Mouse (Mus musculus): ENCODE data around the gene Ubac1. TPM values are rescaled to one million over a fixed set of nuclear protein-coding genes. Genes with fewer than 3 reads are reported as not detected.

The Ubac1 gene
- total and polyA plus RNA-seq, 2 experiments from 2014 or later = 93.6 to 150 TPM

GRCm38 (mm10) chr2:26013674-26014073, 7.9 kb downstream of the Ubac1 start:
- Histone ChIP-seq H3K27ac (no peak overlapping the region), H3K4me3 (ENCODE audit: low read length) (no peak overlapping the region), H3K4me2 (ENCODE audit: low read depth, low read length) (no peak overlapping the region), H3K27me3 (ENCODE audit: insufficient read depth, low read length) (no peaks in the 10 kb centered on the region), H3K4me1 (ENCODE audit: insufficient read depth, low read length) (no peaks in the 10 kb centered on the region), H3K9me3 (ENCODE audit: low read length) (no peaks in the 10 kb centered on the region), H3K36me3 (ENCODE audit: insufficient read depth, low read length) (peaks cover 54% of the 10 kb centered on the region), H3K9ac (replicated peaks; ENCODE audit: low read length) (no peak overlapping the region)
- WGBS = 95% methylated on average over 3 of the region's 3 CpGs
- ATAC-seq (no peak), DNase-seq (ENCODE audit: low spot score) (no peak)
- no peak for TF ChIP-seq CTCF (IDR thresholded peaks at IDR 0.05; ENCODE audit: low read depth)

GRCm38 (mm10) chr2:26011420-26011819, 10.1 kb downstream of the Ubac1 start:
- no peak for TF ChIP-seq CTCF (IDR thresholded peaks at IDR 0.05; ENCODE audit: low read depth)
- Histone ChIP-seq H3K36me3 (ENCODE audit: insufficient read depth, low read length) (peaks cover 74% of the 10 kb centered on the region), H3K4me3 (ENCODE audit: low read length) (no peak overlapping the region), H3K4me1 (ENCODE audit: insufficient read depth, low read length) (no peaks in the 10 kb centered on the region), H3K9ac (replicated peaks; ENCODE audit: low read length) (no peak overlapping the region), H3K27me3 (ENCODE audit: insufficient read depth, low read length) (no peaks in the 10 kb centered on the region), H3K27ac (no peak overlapping the region), H3K4me2 (ENCODE audit: low read depth, low read length) (no peak overlapping the region), H3K9me3 (ENCODE audit: low read length) (no peaks in the 10 kb centered on the region)
- 71% methylated on average over 1 of the region's 1 CpGs for WGBS
- ATAC-seq (no peak), DNase-seq (ENCODE audit: low spot score) (no peak)

DNA sequence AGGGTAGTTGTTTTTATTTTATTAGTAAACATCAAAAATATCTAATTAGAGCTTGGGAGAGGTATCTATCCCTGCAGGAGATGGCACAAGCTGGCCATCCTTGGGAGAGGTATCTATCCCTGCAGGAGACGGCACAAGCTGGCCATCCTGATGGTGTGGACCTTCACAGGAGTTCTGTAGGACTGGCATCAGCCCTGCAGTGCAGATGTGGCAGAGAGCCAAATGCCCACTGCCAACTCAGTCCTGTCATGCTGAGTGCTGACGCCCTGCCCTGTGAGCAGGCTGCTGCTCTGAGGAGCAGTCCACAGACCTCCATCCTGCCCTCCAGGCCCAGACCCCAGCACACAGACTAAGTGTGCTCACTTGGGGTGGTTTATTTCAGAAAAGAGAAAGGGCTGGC, 19.5 kb downstream of the Ubac1 start:
- Histone ChIP-seq H3K27me3 (ENCODE audit: insufficient read depth, low read length) (no peaks in the 10 kb centered on the region), H3K4me3 (ENCODE audit: low read length) (no peak overlapping the region), H3K4me2 (ENCODE audit: low read depth, low read length) (no peak overlapping the region), H3K4me1 (ENCODE audit: insufficient read depth, low read length) (no peaks in the 10 kb centered on the region), H3K9me3 (ENCODE audit: low read length) (no peaks in the 10 kb centered on the region), H3K9ac (replicated peaks; ENCODE audit: low read length) (no peak overlapping the region), H3K36me3 (ENCODE audit: insufficient read depth, low read length) (peaks cover 58% of the 10 kb centered on the region), H3K27ac (no peak overlapping the region)
- WGBS = 49% methylated on average over 2 of the region's 2 CpGs
- TF ChIP-seq CTCF (IDR thresholded peaks at IDR 0.05; ENCODE audit: low read depth) = no peak
- 0 out of 2 replicates have a peak, but pooled peaks have one; percentile 35 for ATAC-seq
- DNase-seq (ENCODE audit: low spot score) = peak; percentile 68

- H3K9ac ChIP-seq (replicated peaks; ENCODE audit: low read length) = no peak overlapping the region
- no peak overlapping the region for H3K4me2 ChIP-seq (ENCODE audit: low read depth, low read length)
- no peak for ATAC-seq
- WGBS = 93% methylated on average over 5 of the region's 5 CpGs
- H3K27ac ChIP-seq = no peak overlapping the region
- H3K4me1 ChIP-seq (ENCODE audit: insufficient read depth, low read length) = no peaks in the 10 kb centered on the region
- no peaks in the 10 kb centered on the region for H3K27me3 ChIP-seq (ENCODE audit: insufficient read depth, low read length)
- peaks cover 52% of the 10 kb centered on the region; the same call in 1 of the 2 replicates for H3K36me3 ChIP-seq (ENCODE audit: insufficient read depth, low read length)
- no peak for DNase-seq (ENCODE audit: low spot score)
- H3K4me3 ChIP-seq (ENCODE audit: low read length) = no peak overlapping the region
- TF ChIP-seq CTCF (IDR thresholded peaks at IDR 0.05; ENCODE audit: low read depth) = no peak
- H3K9me3 ChIP-seq (ENCODE audit: low read length) = no peaks in the 10 kb centered on the region
Measured at GRCm38 (mm10) chr2:26001136-26001535, 20.4 kb downstream of the Ubac1 start.

DNA sequence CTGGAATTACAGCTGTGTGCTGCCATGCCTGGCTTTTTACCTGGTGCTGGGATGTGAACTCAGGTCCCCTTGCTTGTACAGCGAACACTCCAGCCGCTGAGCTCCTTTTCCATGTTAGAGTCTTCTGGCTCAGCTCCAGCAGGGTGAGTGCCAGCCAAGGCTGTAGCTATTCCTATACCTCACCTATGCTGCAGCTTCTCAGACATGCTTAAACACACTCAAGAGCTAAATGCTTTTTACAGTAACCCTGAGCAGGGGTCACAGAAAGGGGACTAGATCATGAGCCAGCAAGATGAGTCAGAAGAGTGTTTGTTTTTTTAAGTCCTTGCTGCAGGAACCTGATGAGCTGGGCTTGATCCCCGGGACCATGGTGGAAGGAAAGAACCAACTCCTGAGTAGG, 23.8 kb downstream of the Ubac1 start:
- Histone ChIP-seq H3K27ac (no peak overlapping the region), H3K36me3 (ENCODE audit: insufficient read depth, low read length) (peaks cover 29% of the 10 kb centered on the region; the same call in 1 of the 2 replicates), H3K9me3 (ENCODE audit: low read length) (no peaks in the 10 kb centered on the region), H3K27me3 (ENCODE audit: insufficient read depth, low read length) (no peaks in the 10 kb centered on the region), H3K9ac (replicated peaks; ENCODE audit: low read length) (no peak overlapping the region), H3K4me1 (ENCODE audit: insufficient read depth, low read length) (no peaks in the 10 kb centered on the region), H3K4me3 (ENCODE audit: low read length) (no peak overlapping the region), H3K4me2 (ENCODE audit: low read depth, low read length) (no peak overlapping the region)
- no peak for TF ChIP-seq CTCF (IDR thresholded peaks at IDR 0.05; ENCODE audit: low read depth)
- no peak for DNase-seq (ENCODE audit: low spot score)
- 88% methylated on average over 3 of the region's 3 CpGs for WGBS
- no peak for ATAC-seq

- no peak for TF ChIP-seq CTCF (IDR thresholded peaks at IDR 0.05; ENCODE audit: low read depth)
- ATAC-seq = no peak
- Histone ChIP-seq H3K4me3 (ENCODE audit: low read length) (no peak overlapping the region), H3K4me1 (ENCODE audit: insufficient read depth, low read length) (no peaks in the 10 kb centered on the region), H3K27me3 (ENCODE audit: insufficient read depth, low read length) (no peaks in the 10 kb centered on the region), H3K36me3 (ENCODE audit: insufficient read depth, low read length) (peaks cover 17% of the 10 kb centered on the region; the same call in 1 of the 2 replicates), H3K4me2 (ENCODE audit: low read depth, low read length) (no peak overlapping the region), H3K27ac (no peak overlapping the region), H3K9ac (replicated peaks; ENCODE audit: low read length) (no peak overlapping the region), H3K9me3 (ENCODE audit: low read length) (no peaks in the 10 kb centered on the region)
- WGBS = 88% methylated on average over 3 of the region's 3 CpGs
- DNase-seq (ENCODE audit: low spot score) = no peak
Measured at GRCm38 (mm10) chr2:25994791-25995190, 26.8 kb downstream of the Ubac1 start.

GRCm38 (mm10) chr2:25992285-25992684, 29.3 kb downstream of the Ubac1 start:
- Histone ChIP-seq H3K4me3 (ENCODE audit: low read length) (no peak overlapping the region), H3K9me3 (ENCODE audit: low read length) (no peaks in the 10 kb centered on the region), H3K4me1 (ENCODE audit: insufficient read depth, low read length) (no peaks in the 10 kb centered on the region), H3K27ac (no peak overlapping the region), H3K9ac (replicated peaks; ENCODE audit: low read length) (no peak overlapping the region), H3K4me2 (ENCODE audit: low read depth, low read length) (no peak overlapping the region), H3K36me3 (ENCODE audit: insufficient read depth, low read length) (peaks cover 3% of the 10 kb centered on the region; the same call in 1 of the 2 replicates), H3K27me3 (ENCODE audit: insufficient read depth, low read length) (no peaks in the 10 kb centered on the region)
- no peak for ATAC-seq
- WGBS = 55% methylated on average over 2 of the region's 2 CpGs
- no peak for TF ChIP-seq CTCF (IDR thresholded peaks at IDR 0.05; ENCODE audit: low read depth)
- peak; percentile 26 for DNase-seq (ENCODE audit: low spot score)

All from hindbrain, postnatal 0 days (tissue).